In the genomic region with DNA sequence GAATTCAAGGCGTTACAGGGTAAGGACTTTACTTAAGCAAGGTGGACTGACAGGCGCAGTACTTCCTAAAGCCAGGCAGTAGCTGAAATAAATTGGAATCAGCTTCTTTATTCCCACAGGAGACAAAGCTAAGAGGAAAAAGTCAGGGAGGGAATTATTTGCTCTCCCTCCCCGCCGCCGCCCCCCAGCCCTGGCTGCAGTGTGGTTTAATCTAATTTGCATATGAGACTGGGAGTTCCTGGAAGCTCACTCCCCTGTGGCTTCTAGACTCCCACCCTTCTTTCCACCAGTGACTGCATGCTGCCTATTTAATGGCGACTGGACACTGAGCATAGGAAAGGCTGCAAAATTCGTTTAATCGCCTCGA, we compare ENCODE assay signal across 9 mouse cellular contexts.
DNase-seq lines count a peak whose midpoint lies in the region; ATAC-seq lines count a peak whose summit lies in the region.
"Had no signal": no experiment of that assay in that cellular context is flagged by ENCODE, and none has a peak within 500 bp of the region (broad histone marks: within the 10 kb centered on the region; RNA-seq: fewer than 3 reads in every experiment).

No protein-coding gene starts in this region.

- H3K9me3 ChIP-seq in forebrain, embryonic 14.5 days (replicated peaks; ENCODE audit: control insufficient read depth, low read length): no peaks in the 10 kb centered on the region
- H3K9me3 ChIP-seq: liver, embryonic 15.5 days had no signal

- no peaks in the 10 kb centered on the region for H3K27me3 ChIP-seq in forebrain, embryonic 14.5 days (replicated peaks; ENCODE audit: control insufficient read depth, insufficient read depth, low read length)
- H3K27me3 ChIP-seq: liver, embryonic 15.5 days had no signal

- H3K27ac ChIP-seq in forebrain, embryonic 14.5 days (ENCODE audit: low read depth, low read length): no peak overlapping the region
- H3K27ac ChIP-seq: liver, embryonic 15.5 days had no signal

- H3K36me3 ChIP-seq in forebrain, embryonic 14.5 days (ENCODE audit: control insufficient read depth, insufficient read depth, low read length): no peaks in the 10 kb centered on the region
- H3K36me3 ChIP-seq: liver, embryonic 15.5 days had no signal

- intact Hi-C loops in heart, postnatal 25 days (cut with DNase I): loop anchor here (10.0 kb wide), 1 partner anchor 897 kb away; no protein-coding TSS in a partner anchor

- peak; percentile 56 for ATAC-seq in forebrain, embryonic 14.5 days
- no peak for ATAC-seq in CD4-positive, CD25-positive, alpha-beta regulatory T cell, adult 4 months

- no peak overlapping the region for H3K9ac ChIP-seq in forebrain, embryonic 14.5 days (ENCODE audit: low read length)
- H3K9ac ChIP-seq: liver, embryonic 15.5 days had no signal

- H3K4me3 ChIP-seq in forebrain, embryonic 14.5 days (ENCODE audit: low read depth, low read length): no peak overlapping the region
- H3K4me3 ChIP-seq: liver, embryonic 15.5 days had no signal

- peak overlapping the region; percentile 34 for H3K4me2 ChIP-seq in forebrain, embryonic 14.5 days (ENCODE audit: low read length)
- H3K4me2 ChIP-seq: liver, embryonic 15.5 days had no signal

- WGBS in forebrain, embryonic 14.5 days: 35% methylated on average over 9 of the region's 9 CpGs

- H3K4me1 ChIP-seq in forebrain, embryonic 14.5 days (ENCODE audit: control insufficient read depth, insufficient read depth, low read length): peaks cover 8% of the 10 kb centered on the region
- H3K4me1 ChIP-seq: liver, embryonic 15.5 days had no signal

- DNase-seq in retina, postnatal 1 day: peak; percentile 15
- no peak for DNase-seq in retina, embryonic 14.5 days (ENCODE audit: low spot score)
- DNase-seq in forebrain, embryonic 14.5 days (ENCODE audit: low spot score): no peak
- peak; percentile 66 for DNase-seq in heart, postnatal 25 days (ENCODE audit: low spot score)
- DNase-seq in lung, postnatal 4 days: peak; percentile 39 to 61
- DNase-seq in frontal cortex, adult 2 months (ENCODE audit: extremely low spot score in 1 of 2, low spot score in 1 of 2): no peak
- DNase-seq in thymus, postnatal 14 days: no peak

Comparison
In these comparisons a context has a peak if more than half of its experiments do, and no peak if none do; other contexts are left out.
1. DNase-seq: peak in retina, postnatal 1 day (single experiment), heart, postnatal 25 days (single experiment) and lung, postnatal 4 days (2 of 2); none in retina, embryonic 14.5 days (single experiment), forebrain, embryonic 14.5 days (single experiment), frontal cortex, adult 2 months (0 of 2) and thymus, postnatal 14 days (single experiment).